Mouse (Mus musculus) right cerebral cortex, adult 2 months (tissue): ENCODE results near the gene Bora.
"Not testable (repeated sequence)": the region's sequence is repeated elsewhere in the genome, so short reads cannot be mapped to it uniquely, and the experiment has no call there.

ENCODE experiments used
- DNase-seq, 2 experiments: peaks; one replicate each; pipeline ENCODE4 v3.0.0; 2021 to 2022; ENCODE audit warnings: low spot score in 2 of 2

Gene Bora

GRCm38 (mm10) chr14:99046031-99046781 is at the start of gene Bora, which contains the start of gene Mzt1:
Gene Bora (plus strand): TSS chr14:99046222.
Gene Mzt1 (minus strand): TSS chr14:99046134.
- DNase-seq = peak; percentile 88 to 92

DNA sequence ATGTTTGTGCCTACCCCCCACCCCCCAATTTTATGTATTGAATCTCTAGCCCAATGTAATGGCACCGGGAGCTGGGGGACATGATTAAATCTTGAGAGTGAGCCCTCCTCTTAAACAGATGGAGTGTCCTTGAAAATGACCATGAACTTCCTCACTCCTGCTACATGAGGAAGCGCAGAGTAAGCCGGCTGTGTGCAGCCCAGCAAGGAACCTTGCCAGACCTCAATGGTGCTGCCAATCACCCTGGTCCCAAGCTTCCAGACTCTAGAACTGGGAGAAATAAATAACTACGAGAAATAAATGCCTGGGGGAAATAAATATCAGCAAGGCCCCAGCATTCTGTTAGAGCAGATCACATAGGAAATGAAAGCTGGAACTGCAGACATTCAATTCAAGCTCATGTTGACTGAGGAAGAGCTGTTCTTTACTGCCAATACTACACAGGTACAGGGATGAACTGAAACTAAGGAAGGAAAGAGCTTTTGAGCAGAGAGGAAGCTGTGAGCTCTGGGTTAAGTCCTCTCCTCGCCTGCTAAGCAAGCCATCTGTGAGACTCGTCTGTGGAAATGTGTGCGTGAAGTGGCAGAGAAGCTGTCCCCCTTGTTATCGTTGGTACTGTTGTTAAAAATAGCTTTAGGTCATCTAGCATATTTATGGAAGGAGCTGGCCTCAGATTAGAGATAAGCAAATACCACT is 35.6 kb upstream of the Bora start:
- DNase-seq = no peak

- DNase-seq = no peak
Measured at GRCm38 (mm10) chr14:99010920-99011313, 35.1 kb upstream of the Bora start.

GRCm38 (mm10) chr14:99018691-99019090 is 27.3 kb upstream of the Bora start:
- DNase-seq = no peak

DNA sequence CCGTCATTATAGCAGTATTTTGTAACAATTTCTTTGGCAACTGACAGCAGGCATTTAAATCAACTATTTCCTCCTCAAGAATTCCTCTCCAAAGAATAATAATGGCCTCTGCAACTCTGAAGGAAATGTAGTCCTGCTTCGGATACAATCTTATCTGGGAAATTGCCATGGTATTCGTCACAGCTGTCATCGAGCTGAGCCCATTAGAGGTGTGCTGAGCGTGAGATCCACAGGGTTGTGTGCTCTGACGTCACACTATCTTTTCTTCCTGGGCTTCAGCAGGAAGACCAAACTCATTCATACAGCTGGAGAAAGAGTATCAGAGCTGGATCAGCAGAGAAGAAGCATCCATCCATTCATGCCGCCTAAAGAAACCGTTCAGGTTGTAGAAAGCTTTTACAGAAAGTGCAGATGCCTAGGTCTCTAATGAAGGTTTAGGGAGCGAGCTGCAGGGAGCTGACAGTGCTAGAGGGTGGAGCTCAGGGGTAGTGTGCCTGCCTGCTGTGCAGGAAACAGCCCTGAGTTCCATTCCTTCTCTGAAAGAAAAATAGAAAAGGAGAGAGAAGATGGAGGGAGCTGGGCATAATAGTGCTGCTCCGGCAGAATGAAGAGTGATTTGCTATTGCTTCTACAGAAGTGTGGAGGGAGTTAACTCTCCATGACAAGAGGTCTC is 26.8 kb upstream of the Bora start:
- DNase-seq = no peak

GRCm38 (mm10) chr14:99022346-99023086 is 23.5 kb upstream of the Bora start:
- no peak for DNase-seq

- DNase-seq = peak; percentile 23 to 31
Measured at GRCm38 (mm10) chr14:99029987-99030386, 16.0 kb upstream of the Bora start.

GRCm38 (mm10) chr14:99031337-99031873 is 14.6 kb upstream of the Bora start:
- DNase-seq = no peak

GRCm38 (mm10) chr14:99032596-99032995 is 13.4 kb upstream of the Bora start:
- DNase-seq = no peak

GRCm38 (mm10) chr14:99034851-99035250 is 11.2 kb upstream of the Bora start:
- not testable (repeated sequence) for DNase-seq

DNA sequence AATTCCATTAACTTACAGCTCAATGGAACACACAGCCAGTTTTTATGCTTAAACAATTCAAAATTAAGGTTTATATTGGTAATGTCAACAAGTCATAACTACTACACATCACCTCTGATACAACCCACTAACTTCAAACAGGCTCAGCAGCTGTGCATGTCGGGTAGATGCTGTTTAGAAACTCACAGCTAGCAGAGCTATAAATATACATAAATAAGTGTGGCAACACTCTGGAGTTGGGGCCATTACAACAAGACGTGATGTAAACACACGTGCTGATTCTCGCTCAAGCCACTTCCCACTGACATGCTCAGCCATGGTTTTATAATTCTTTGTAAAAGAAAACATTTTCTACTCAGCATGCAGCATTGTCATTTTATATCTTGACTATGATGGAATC is 10.0 kb upstream of the Bora start:
- DNase-seq = no peak

DNA sequence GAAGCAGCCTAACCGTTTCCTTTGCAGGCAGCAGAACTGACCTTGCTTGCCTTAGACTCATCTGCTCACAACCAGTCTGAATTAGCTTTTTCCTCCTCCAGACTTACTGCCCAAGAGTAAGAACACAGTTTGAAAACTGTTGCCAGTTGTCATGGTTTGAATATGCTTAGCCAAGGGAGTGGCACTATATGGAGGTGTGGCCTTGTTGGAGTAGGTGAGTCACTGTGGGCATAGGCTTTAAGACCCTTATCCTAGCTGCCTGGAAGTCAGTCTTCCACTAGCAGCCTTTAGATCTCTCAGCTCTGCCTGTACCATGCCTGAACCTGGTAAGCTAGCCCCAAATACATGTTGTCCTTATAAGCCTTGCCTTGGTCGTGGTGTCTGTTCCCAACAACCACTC is 8.3 kb upstream of the Bora start:
- DNase-seq = no peak

- not testable (repeated sequence) for DNase-seq
Measured at GRCm38 (mm10) chr14:99039308-99039707, 6.7 kb upstream of the Bora start.

DNA sequence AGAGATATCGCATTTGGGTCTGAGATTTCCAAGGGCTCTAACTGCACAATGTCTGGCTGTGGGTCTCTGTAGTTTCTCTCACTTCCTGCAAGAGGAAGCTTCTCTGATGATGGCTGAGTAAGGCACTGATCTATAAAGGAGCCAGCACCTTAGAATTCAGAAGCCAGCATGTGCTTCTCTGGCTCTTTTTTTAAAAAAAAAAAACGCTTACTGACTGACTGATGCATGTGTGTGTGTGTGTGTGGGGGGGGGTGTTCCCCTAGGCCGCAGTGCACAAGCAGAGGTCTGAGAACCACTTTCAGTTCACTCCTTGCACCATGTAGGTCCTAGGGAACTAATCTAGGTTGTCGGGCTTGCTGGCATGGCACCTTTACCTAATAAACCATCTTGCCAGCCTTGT is 4.6 kb upstream of the Bora start:
- DNase-seq = no peak

DNA sequence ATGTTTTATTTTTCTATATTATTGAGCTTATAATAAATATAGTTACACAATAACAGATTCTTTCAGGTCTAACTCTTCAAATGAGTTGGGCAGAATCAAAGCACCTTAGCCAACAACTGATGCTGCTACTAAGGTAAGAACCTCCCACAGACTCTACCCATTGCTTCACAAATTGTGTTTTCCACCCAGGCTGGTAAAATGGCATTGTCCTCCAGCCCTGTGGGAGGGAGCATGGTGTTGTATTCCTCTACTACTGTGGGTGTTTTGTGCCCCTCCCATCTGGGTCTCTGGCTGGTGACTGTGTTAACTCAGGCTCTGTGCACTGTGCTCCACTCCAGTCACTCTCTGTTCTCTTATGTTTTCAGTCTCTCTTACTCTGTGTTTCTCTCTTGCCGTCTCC is 2.5 kb upstream of the Bora start:
- DNase-seq = no peak

DNA sequence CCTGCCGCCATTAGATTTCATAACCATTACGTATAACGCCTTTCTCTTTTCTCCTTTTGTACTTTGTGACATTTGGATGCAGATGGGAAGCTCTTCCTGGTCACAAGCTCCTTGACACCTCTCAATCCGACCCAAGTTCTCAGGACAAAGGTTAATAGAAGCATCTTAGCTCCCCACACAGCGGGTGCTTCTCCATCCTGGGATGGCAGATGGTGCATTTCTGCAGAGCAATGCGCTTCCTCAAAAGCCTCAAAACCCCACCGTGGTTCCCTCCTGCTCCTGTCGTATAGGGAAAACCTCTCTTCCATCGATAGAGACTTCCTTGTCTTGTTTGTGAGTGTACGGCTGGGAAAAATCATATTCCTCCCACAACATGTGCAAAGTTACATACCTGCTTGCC is 1.9 kb upstream of the Bora start:
- no peak for DNase-seq

DNA sequence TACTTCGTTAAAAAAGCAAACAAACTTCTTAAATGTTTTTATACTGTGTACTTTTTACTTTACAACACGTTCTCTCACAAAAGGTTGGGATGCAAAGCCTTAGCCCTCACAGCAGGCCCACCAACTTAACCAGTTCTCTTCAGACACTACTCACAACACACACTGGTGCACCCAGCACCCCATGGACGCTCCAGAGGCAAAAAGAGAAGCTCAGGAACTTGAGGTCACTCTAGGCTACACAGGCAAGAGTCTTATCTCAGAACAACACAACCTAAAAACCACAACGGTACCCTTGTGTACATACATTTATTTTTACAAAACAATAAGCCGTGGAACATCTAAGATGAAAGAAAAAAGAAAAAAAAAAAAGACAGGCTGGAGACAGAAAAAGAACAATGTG is 1.3 kb upstream of the Bora start:
- DNase-seq = no peak

- no peak for DNase-seq
Measured at GRCm38 (mm10) chr14:99045378-99046030, 518 bp upstream of the Bora start.

- DNase-seq = no peak
Measured at GRCm38 (mm10) chr14:99046782-99047181, 760 bp downstream of the Bora start.

DNA sequence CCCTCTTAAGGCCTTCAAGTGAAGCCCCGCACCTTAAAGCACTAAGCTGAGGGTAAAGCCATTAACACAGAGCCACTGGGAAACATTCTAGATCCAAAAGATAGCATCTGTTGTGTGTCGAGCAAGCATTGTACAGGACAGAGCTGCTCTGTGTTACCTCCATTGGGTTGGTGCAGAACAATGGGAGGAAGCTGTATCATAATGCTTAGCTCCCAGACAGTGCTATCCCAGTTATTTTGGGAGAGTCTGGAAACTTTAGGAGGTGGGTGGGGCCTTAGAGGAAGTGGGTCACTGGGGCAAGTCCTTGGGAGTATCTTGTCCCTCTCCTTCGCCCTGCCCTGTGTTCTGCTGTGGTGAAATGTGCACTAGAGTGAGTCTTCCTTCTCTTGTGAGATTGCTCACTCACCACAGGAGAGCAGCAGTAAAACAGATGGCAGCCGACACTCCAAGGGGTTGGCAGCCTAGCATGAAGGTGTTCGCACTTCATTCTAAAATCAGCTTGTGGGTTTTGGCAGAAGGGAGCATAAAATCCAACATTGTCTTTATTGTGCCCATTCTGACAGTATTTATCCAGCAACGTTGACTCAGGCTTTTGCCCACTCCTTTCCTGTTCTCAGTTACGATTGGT is 13.1 kb downstream of the Bora start:
- DNase-seq = peak; percentile 40 to 41

- peak; percentile 41 to 45 for DNase-seq
Measured at GRCm38 (mm10) chr14:99060616-99061015, 14.6 kb downstream of the Bora start.
